Mouse (Mus musculus) testis, adult 10 weeks (tissue): ENCODE measurements around the gene Tmem79. TPM values are rescaled to one million over a fixed set of nuclear protein-coding genes. Genes with fewer than 3 reads are reported as not detected.

Source experiments
- polyA plus RNA-seq: library from polyadenylated mRNA; stranded (reverse); fragments of 350-450 nt; fragmentation: Illumina TruSeq; extraction: RNeasy Lipid Tissue Mini Kit (QIAGEN cat#74804); gene quantifications from one replicate; pipeline ENCODE4 v1.2.3, GENCODE M21; 2014; ENCODE audit warnings: low read depth, low replicate concordance

Tmem79 gene
- 0.62 TPM for polyA plus RNA-seq

DNA sequence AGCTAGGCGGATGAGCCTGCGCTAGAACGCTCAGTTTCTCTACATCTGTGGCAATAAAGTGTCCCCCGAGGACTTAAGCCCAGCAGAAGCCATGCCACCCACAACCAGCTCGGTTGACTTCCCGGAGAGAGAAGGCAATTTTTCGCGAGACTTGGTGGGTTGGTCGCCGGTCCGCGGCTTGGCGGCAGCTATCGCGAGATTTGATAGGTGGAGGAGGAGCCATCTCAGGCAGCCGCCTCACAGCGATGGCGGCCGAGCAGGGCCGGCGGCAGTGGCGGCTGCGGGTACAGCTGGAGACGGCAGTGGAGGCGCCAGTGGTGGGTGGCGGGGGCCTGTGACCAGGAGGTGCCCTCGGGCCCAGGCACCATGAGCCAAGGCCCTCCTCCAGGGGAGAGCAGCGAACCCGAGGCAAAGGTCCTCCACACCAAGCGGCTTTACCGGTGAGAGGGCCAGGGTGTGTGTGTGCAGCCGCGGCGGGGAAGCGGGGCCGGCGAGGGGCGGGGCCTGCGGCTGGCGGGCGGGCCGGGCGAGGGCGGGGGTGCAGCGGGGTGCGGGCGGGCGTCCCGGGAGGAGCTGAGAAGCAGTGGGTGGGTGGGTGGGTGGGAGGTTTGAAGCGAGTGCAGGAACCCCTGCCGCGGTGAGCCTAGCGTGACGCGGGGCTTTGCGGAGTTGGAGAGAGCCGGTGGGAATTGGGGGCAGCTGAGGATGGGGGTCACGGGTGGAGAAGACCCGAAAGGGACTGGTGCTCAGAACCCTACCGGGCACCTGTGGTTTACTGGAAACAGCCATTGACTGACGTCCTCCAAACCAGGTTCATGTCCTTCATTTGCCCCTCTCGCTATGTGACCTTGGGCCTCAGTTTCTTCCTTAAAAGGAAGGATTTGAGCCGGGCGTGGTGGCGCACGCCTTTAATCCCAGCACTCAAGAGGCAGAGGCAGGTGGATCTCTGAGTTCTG lies at the start of gene Tmem79, which contains the start of gene Smg5:
Tmem79 (minus strand) TSS at position 91 of the 956 bp plus-strand sequence.
Smg5 (plus strand) TSS at position 203 of the 956 bp plus-strand sequence.

DNA sequence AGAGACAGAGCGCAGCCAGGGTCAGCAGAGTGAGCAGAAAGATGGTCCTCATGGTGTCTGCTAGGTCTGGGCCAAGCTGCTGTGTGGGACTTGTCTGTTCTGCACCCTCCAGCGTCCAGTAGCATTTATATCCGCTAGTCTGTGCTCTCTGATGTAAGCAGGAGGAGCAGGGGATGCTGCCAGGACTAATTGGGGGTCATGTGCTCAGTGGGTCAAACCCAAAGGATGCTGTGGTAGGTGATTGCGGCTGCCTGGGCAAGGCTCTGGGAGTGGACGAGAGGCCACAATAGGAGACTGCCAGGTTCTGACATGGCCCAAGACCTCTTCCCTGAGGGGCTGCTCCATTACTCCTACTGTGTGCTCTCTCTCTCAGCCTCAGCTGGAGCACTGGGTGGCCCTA lies 48.4 kb upstream of the Tmem79 start, which contains the start of gene Bglap:
Bglap (minus strand) TSS at position 101 of the 400 bp plus-strand sequence.

DNA sequence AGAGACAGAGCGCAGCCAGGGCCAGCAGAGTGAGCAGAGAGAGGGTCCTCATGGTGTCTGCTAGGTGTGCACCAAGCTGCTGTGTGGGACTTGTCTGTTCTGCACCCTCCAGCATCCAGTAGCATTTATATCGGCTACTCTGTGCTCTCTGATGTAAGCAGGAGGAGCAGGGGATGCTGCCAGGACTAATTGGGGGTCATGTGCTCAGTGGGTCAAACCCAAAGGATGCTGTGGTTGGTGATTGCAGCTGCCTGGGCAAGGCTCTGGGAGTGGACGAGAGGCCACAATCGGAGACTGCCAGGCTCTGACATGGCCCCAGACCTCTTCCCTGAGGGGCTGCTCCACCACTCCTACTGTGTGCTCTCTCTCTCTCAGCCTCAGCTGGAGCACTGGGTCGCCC lies 42.7 kb upstream of the Tmem79 start, which contains the start of gene Bglap2:
Bglap2 (minus strand) TSS at position 101 of the 400 bp plus-strand sequence.

DNA sequence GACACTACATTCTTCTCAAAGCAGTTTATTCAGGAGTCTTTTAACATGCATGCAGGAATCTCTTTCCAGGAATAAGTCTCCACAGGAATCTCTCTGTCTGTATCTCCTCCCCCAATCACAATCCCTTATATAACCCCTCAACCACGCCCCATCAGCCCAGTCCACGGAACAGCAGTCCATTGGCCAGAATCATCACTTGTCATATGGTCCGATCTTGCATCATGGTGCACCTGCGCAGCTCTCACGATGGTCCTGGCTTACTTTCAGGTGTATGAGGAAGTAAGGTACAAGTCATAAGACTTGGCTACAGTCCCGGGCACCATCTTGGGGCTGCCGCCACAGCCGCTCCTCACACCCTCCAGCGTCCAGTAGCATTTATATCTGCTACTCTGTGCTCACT lies 36.7 kb upstream of the Tmem79 start, which contains the start of gene Bglap3:
Bglap3 (minus strand) TSS at position 101 of the 400 bp plus-strand sequence.

DNA sequence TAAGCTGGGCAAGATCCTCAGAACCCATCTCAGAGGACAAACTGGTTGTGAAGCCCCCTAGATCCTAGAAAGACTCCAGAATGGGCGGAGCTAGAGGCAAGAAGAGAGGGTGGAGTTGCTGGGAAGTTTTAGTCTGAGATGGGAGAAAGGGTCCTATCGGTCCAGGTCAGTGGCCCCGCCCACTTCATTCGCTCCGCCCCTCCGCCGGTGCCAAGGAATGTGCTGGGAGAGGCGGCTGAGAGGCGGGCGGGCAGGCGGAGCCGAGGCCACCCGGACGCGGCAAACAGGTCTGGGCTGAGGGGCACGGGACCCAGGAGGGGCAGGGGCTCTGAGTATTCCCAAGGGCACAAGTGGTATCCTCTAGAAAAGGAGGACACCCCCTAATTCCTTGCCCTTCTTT lies 28.4 kb upstream of the Tmem79 start, which contains the start of gene Paqr6:
Paqr6 (plus strand) TSS at position 248 of the 400 bp plus-strand sequence.

DNA sequence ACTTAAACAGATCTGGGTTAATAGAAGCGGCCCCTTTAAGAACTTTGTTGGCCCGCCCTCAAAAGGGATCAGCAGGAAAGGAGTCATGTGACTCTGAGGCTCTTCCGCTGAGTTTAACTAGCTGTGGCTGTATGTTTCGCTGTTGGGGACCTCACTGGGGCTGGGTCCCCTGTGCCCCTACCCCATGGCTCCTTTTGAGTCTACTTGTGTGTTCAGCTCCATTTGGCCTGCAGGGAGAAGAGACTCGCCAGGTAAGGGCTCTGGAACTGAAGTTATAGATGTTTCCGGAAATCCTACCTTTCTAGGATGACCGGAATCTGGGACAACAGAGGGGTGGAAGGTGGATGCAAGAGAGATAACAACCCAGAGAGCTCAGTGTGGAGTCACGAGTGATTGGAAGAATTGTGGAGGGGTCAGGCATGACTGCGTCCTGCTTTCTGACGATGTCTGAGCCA lies 11.0 kb downstream of the Tmem79 start, which contains the start of gene Glmp:
Glmp (plus strand) TSS at position 73 of the 455 bp plus-strand sequence.

DNA sequence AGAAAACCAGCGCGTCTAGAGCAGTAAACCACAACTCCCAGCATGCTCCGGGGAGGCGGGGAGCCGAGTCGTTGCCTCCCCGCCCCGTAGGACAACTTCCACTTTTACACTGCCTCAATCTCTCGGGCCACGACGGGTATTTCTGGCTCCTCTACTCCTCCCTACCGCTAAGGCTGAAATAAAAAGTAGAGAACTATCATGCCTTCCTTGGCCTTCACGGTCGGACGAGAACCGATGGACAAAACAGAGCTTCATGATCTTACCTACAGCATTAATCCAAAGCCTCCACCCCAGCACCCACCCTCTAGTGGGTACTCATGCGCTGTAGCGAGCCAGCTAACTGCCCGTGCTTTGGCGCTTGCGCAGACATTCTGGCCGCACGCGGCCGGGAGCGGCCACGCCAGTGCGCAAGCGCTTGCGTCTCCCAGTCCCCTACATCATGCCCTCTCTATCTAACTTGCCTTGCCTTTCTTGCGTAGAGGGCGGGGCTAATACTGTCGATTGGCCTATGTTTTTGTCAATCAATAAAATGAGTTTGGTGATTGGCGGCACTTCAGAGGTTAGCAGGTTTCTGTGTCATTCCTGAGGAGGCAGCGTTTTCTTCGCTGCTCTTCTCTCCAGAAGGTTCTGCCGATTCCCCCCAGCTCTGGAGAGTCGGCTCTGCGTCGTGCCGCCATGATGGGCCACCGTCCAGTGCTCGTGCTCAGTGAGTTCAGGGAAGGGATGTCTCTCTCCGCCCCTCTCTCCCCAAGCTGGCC lies 39.2 kb downstream of the Tmem79 start, which contains the start of the genes Tsacc and Cct3:
Tsacc (minus strand) TSS at position 439 of the 758 bp plus-strand sequence.
Cct3 (plus strand) TSS at position 556 of the 758 bp plus-strand sequence.

DNA sequence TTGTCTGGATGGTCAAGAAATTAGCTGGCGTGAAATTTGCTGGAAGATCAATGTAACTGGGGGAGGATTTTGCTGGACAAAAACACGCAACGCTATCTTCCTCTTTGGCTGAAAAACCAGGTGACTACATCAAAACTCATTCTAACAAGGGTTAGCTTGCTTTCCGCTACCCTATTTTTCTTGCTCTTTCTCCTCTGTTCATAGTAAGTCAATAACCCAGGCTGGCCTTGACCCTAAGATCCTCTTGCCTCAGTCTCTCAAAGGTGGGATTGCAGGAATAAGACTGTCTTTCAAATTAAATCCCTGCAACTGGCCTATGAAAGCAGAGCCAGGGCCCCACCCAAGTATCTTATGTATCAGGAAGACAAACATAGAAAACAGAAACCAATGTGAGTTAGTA lies 48.8 kb downstream of the Tmem79 start, which contains the start of gene Gm38392:
Gm38392 (minus strand) TSS at position 101 of the 400 bp plus-strand sequence.

Other genes starting within 250 kb of the Tmem79 start
- 2.4 TPM for gene Mef2d, start 193.8 kb downstream of the Tmem79 start, polyA plus RNA-seq
- not detected for gene Rhbg, start 81.4 kb downstream of the Tmem79 start, polyA plus RNA-seq
- gene Gm38392, start 48.9 kb downstream of the Tmem79 start, polyA plus RNA-seq: 1.2 TPM
- gene Tsacc, start 39.1 kb downstream of the Tmem79 start, polyA plus RNA-seq: 355 TPM
- 308 TPM for gene Cct3, start 39.0 kb downstream of the Tmem79 start, polyA plus RNA-seq
- 0.70 TPM for gene Glmp, start 11.1 kb downstream of the Tmem79 start, polyA plus RNA-seq
- gene Smg5, start 112 bp upstream of the Tmem79 start, polyA plus RNA-seq: 87.4 TPM
- gene Paqr6, start 28.4 kb upstream of the Tmem79 start, polyA plus RNA-seq: 0.83 TPM
- not detected for gene Bglap3, start 36.6 kb upstream of the Tmem79 start, polyA plus RNA-seq
- not detected for gene Bglap2, start 42.6 kb upstream of the Tmem79 start, polyA plus RNA-seq
- gene Bglap, start 48.3 kb upstream of the Tmem79 start, polyA plus RNA-seq: not detected
- 3.5 TPM for gene Pmf1, start 74.2 kb upstream of the Tmem79 start, polyA plus RNA-seq
- 5.8 TPM for gene Slc25a44, start 89.0 kb upstream of the Tmem79 start, polyA plus RNA-seq
- 17.0 TPM for gene Sema4a, start 125.0 kb upstream of the Tmem79 start, polyA plus RNA-seq
- gene Lmna, start 173.8 kb upstream of the Tmem79 start, polyA plus RNA-seq: 0.32 TPM
- 1.4 TPM for gene Mex3a, start 196.2 kb upstream of the Tmem79 start, polyA plus RNA-seq
- gene Rab25, start 212.2 kb upstream of the Tmem79 start, polyA plus RNA-seq: not detected
- gene Lamtor2, start 216.9 kb upstream of the Tmem79 start, polyA plus RNA-seq: 2.0 TPM
- 11.9 TPM for gene Ubqln4, start 217.6 kb upstream of the Tmem79 start, polyA plus RNA-seq
- 32.1 TPM for gene Ssr2, start 239.7 kb upstream of the Tmem79 start, polyA plus RNA-seq